In genomic region chr3:41386299-41386698, GRCm38 (mm10) we compare ENCODE assay signal across 19 mouse cellular contexts.
"Had no signal": no experiment of that assay in that cellular context is flagged by ENCODE, and none has a peak within 500 bp of the region (broad histone marks: within the 10 kb centered on the region; RNA-seq: fewer than 3 reads in every experiment).

No protein-coding gene starts in this region.

- H3K9ac ChIP-seq: lung, embryonic 14.5 days; midbrain, embryonic 12.5 days; neural tube, embryonic 13.5 days; neural tube, embryonic 15.5 days had no signal

- DNase-seq: lung, adult 18-20 months; lung, embryonic 14.5 days; lung, postnatal 10 days; lung, postnatal 36 days; midbrain, embryonic 14.5 days; retina, postnatal 1 day; right cerebral cortex, adult 18-20 months; right cerebral cortex, postnatal 25 days; right cerebral cortex, postnatal 4 days; spleen, adult 18-20 months; thymus, adult 18-20 months; thymus, postnatal 14 days; thymus, postnatal 36 days had no signal

- ATAC-seq: midbrain, embryonic 16.5 days had no signal

- H3K4me2 ChIP-seq: lung, embryonic 14.5 days; midbrain, embryonic 12.5 days; neural tube, embryonic 13.5 days; neural tube, embryonic 15.5 days had no signal

- H3K4me3 ChIP-seq: midbrain, embryonic 10.5 days; midbrain, embryonic 12.5 days; myocyte; neural tube, embryonic 13.5 days; neural tube, embryonic 15.5 days had no signal

- H3K9me3 ChIP-seq: midbrain, embryonic 10.5 days; midbrain, embryonic 12.5 days; neural tube, embryonic 13.5 days; neural tube, embryonic 15.5 days had no signal

- H3K4me1 ChIP-seq: midbrain, embryonic 12.5 days; neural tube, embryonic 13.5 days had no signal

- H3K36me3 ChIP-seq: midbrain, embryonic 10.5 days; midbrain, embryonic 12.5 days; neural tube, embryonic 13.5 days; neural tube, embryonic 15.5 days had no signal

- H3K27ac ChIP-seq: midbrain, embryonic 10.5 days; midbrain, embryonic 12.5 days; neural tube, embryonic 13.5 days; neural tube, embryonic 15.5 days had no signal

- H3K27me3 ChIP-seq: midbrain, embryonic 12.5 days; neural tube, embryonic 13.5 days; neural tube, embryonic 15.5 days had no signal
